ENCODE assay signal across 9 mouse cellular contexts in genomic region chr6:85187340-85188211, GRCm38 (mm10). TPM values are rescaled to one million over a fixed set of nuclear protein-coding genes. Genes with fewer than 3 reads are reported as not detected.
DNase-seq lines count a peak whose midpoint lies in the region; ATAC-seq and TF ChIP-seq lines count a peak whose summit lies in the region.
"Had no signal": no experiment of that assay in that cellular context is flagged by ENCODE, and none has a peak within 500 bp of the region (broad histone marks: within the 10 kb centered on the region; RNA-seq: fewer than 3 reads in every experiment).

Gene Emx1 (plus strand): TSS chr6:85187438.

- H3K4me3 ChIP-seq in kidney, postnatal 0 days (replicated peaks; ENCODE audit: low read depth, low read length), result peak within 1 kb of the TSS; percentile 38
- peak within 1 kb of the TSS; percentile 37 for H3K4me3 ChIP-seq in liver, embryonic 11.5 days (ENCODE audit: low read depth, low read length)
- H3K4me3 ChIP-seq in neural tube, embryonic 11.5 days (ENCODE audit: low read depth, low read length), result peak within 1 kb of the TSS; percentile 25
- H3K4me3 ChIP-seq: megakaryocyte, embryonic 14.5 days had no signal

- intact Hi-C loops in gastrocnemius, postnatal 36 days (cut with DNase I), result no loop called here

- peak within 1 kb of the TSS; percentile 61; the same call in 1 of the 2 replicates for H3K27ac ChIP-seq in kidney, postnatal 0 days
- H3K27ac ChIP-seq in liver, embryonic 11.5 days (ENCODE audit: low read depth, low read length), result no peak within 1 kb of the TSS
- no peak within 1 kb of the TSS for H3K27ac ChIP-seq in neural tube, embryonic 11.5 days (ENCODE audit: low read depth, low read length)

- H3K4me1 ChIP-seq in kidney, postnatal 0 days (replicated peaks; ENCODE audit: insufficient read depth, low read length), result peaks cover 23% of the 10 kb centered on the region; the same call in 1 of the 2 replicates
- H3K4me1 ChIP-seq in liver, embryonic 11.5 days (replicated peaks; ENCODE audit: control insufficient read depth, insufficient read depth, low read length), result peaks cover 3% of the 10 kb centered on the region
- H3K4me1 ChIP-seq in neural tube, embryonic 11.5 days (ENCODE audit: control insufficient read depth, insufficient read depth, low read length), result peaks cover 17% of the 10 kb centered on the region

- no peak for TF ChIP-seq CTCF in kidney, postnatal 0 days (IDR thresholded peaks at IDR 0.05; ENCODE audit: low read depth)

- DNase-seq in urinary bladder, postnatal 14 days (ENCODE audit: low spot score), result peak; percentile 5
- no peak for DNase-seq in urinary bladder, postnatal 10 days (ENCODE audit: low spot score)
- DNase-seq in frontal cortex, adult 2 months (ENCODE audit: extremely low spot score in 1 of 2, low spot score in 1 of 2), result peak in 1 of 2 experiments; percentile 68
- DNase-seq in kidney, postnatal 0 days (ENCODE audit: low spot score), result peak; percentile 58
- peak; percentile 57 for DNase-seq in liver, embryonic 11.5 days (ENCODE audit: low spot score)
- peak; percentile 67 for DNase-seq in neural tube, embryonic 11.5 days (ENCODE audit: low spot score)
- no peak for DNase-seq in ovary, adult 18-20 months (ENCODE audit: low spot score)
- DNase-seq in gastrocnemius, postnatal 36 days, result no peak

- ATAC-seq in kidney, postnatal 0 days (replicated peaks; ENCODE audit: low FRiP score, low read depth), result peak; percentile 88
- ATAC-seq in liver, embryonic 11.5 days (replicated peaks; ENCODE audit: low FRiP score), result peak; percentile 54; the same call in 1 of the 2 replicates
- ATAC-seq in neural tube, embryonic 11.5 days (ENCODE audit: insufficient read depth, low FRiP score, low TSS enrichment), result peak; percentile 63

- peak within 1 kb of the TSS; percentile 55 for H3K4me2 ChIP-seq in kidney, postnatal 0 days (ENCODE audit: low read length)
- peak within 1 kb of the TSS; percentile 65 for H3K4me2 ChIP-seq in liver, embryonic 11.5 days
- H3K4me2 ChIP-seq in neural tube, embryonic 11.5 days (ENCODE audit: low read depth), result peak within 1 kb of the TSS; percentile 47

- peak within 1 kb of the TSS; percentile 38 for H3K9ac ChIP-seq in kidney, postnatal 0 days (ENCODE audit: low read depth, low read length)
- H3K9ac ChIP-seq in liver, embryonic 11.5 days (ENCODE audit: low read depth, low read length), result no peak within 1 kb of the TSS
- peak within 1 kb of the TSS; percentile 18; the same call in 1 of the 2 replicates for H3K9ac ChIP-seq in neural tube, embryonic 11.5 days (ENCODE audit: low read length)

- H3K36me3 ChIP-seq in kidney, postnatal 0 days (ENCODE audit: insufficient read depth, low read length), result no peaks in the 10 kb centered on the region
- H3K36me3 ChIP-seq in liver, embryonic 11.5 days (ENCODE audit: control insufficient read depth, insufficient read depth, low read length), result no peaks in the 10 kb centered on the region
- no peaks in the 10 kb centered on the region for H3K36me3 ChIP-seq in neural tube, embryonic 11.5 days (ENCODE audit: control insufficient read depth, insufficient read depth, low read length)

- 1% methylated on average over 59 of the region's 81 CpGs for WGBS in kidney, postnatal 0 days
- WGBS in liver, embryonic 11.5 days, result under 1% methylated on average over 80 of the region's 81 CpGs
- WGBS in neural tube, embryonic 11.5 days, result under 1% methylated on average over 65 of the region's 81 CpGs

- no peaks in the 10 kb centered on the region for H3K9me3 ChIP-seq in kidney, postnatal 0 days (replicated peaks; ENCODE audit: low read length)
- no peaks in the 10 kb centered on the region for H3K9me3 ChIP-seq in liver, embryonic 11.5 days (ENCODE audit: control insufficient read depth, low read length)
- no peaks in the 10 kb centered on the region for H3K9me3 ChIP-seq in neural tube, embryonic 11.5 days (ENCODE audit: control insufficient read depth, low read length)

- peaks cover 65% of the 10 kb centered on the region for H3K27me3 ChIP-seq in kidney, postnatal 0 days (ENCODE audit: insufficient read depth, low read length)
- H3K27me3 ChIP-seq in liver, embryonic 11.5 days (replicated peaks; ENCODE audit: control insufficient read depth, insufficient read depth, low read length), result peaks cover 91% of the 10 kb centered on the region
- peaks cover 84% of the 10 kb centered on the region for H3K27me3 ChIP-seq in neural tube, embryonic 11.5 days (ENCODE audit: control insufficient read depth, insufficient read depth, low read length)

RNA-seq across cellular contexts. Expression of gene Emx1, which starts in this region (rescaled TPM):
- 25.4 and 26.9 TPM in 2 replicates for polyA plus RNA-seq in frontal cortex, adult 2 months (2012; rRNA removed)
- polyA plus RNA-seq in kidney, postnatal 0 days (2015; fragmentation: Nextera tagmentation; extraction: Ambion mirVana), result 36.5 and 40.2 TPM in 2 replicates
- polyA plus RNA-seq in liver, embryonic 11.5 days (2014; fragmentation: Nextera tagmentation; extraction: Ambion mirVana), result 0.38 and 0.49 TPM in 2 replicates
- not detected in 2 replicates for polyA plus RNA-seq in neural tube, embryonic 11.5 days (2014; fragmentation: Nextera tagmentation; extraction: Ambion mirVana)
- not detected for total RNA-seq in gastrocnemius, postnatal 36 days (2021)

Comparison
In these comparisons a context has a peak if more than half of its experiments do, and no peak if none do; other contexts are left out.
1. RNA of gene Emx1 (polyA plus RNA-seq): 36.5 to 40.2 TPM in kidney, postnatal 0 days and 25.4 to 26.9 TPM in frontal cortex, adult 2 months; 0.38 to 0.49 TPM in liver, embryonic 11.5 days and not detected in neural tube, embryonic 11.5 days; every median in the first group is over 10 times any median in the second.
2. DNase-seq: peak in urinary bladder, postnatal 14 days (single experiment) and kidney, postnatal 0 days (single experiment); none in urinary bladder, postnatal 10 days (single experiment), ovary, adult 18-20 months (single experiment) and gastrocnemius, postnatal 36 days (0 of 2).
3. Peak in DNase-seq, ATAC-seq, H3K4me3 ChIP-seq and H3K4me2 ChIP-seq in liver, embryonic 11.5 days; RNA of the gene not detected or under 1 TPM.
4. Peak in DNase-seq, ATAC-seq, H3K4me3 ChIP-seq, H3K9ac ChIP-seq and H3K4me2 ChIP-seq in neural tube, embryonic 11.5 days; RNA of the gene not detected or under 1 TPM.
5. Peak in every context shown above with its lines, with median percentiles within 50 percentile points of each other: ATAC-seq, H3K4me2 ChIP-seq and H3K4me3 ChIP-seq.